Mouse (Mus musculus) MEL (cell line): Measurements from ENCODE around the gene Recql5. TPM values are rescaled to one million over a fixed set of nuclear protein-coding genes. Genes with fewer than 3 reads are reported as not detected.

ENCODE experiments used
- DNase-seq: peaks from one replicate; pipeline ENCODE4 v3.0.0; 2011; ENCODE audit warnings: low read depth, low spot score
- H3K27ac ChIP-seq: 2 replicates; pipeline ENCODE4 v1.5.1; 2012; ENCODE audit warnings: low read depth, mild to moderate bottlenecking, control low read depth, low read length, moderate library complexity; ENCODE audit not compliant: control insufficient read depth
- H3K27me3 ChIP-seq, 2 experiments: fragments of 150-350 bp in 1 of 2; sonication (generic) in 1 of 2; 2 replicates each; pipeline ENCODE4 v1.6.1; 2012; ENCODE audit warnings: low read length in 2 of 2, mild to moderate bottlenecking in 2 of 2, improper control_type of control experiment in 1 of 2, moderate library complexity in 1 of 2; ENCODE audit not compliant: insufficient read depth in 2 of 2, control insufficient read depth in 1 of 2
- H3K36me3 ChIP-seq, 2 experiments: 2 replicates each; pipeline ENCODE4 v1.6.1; 2012 to 2014; ENCODE audit warnings: low read length in 2 of 2, improper control_type of control experiment in 1 of 2, inconsistent platforms in 1 of 2, mild to moderate bottlenecking in 1 of 2; ENCODE audit not compliant: insufficient read depth in 2 of 2, control insufficient read depth in 1 of 2
- H3K4me1 ChIP-seq, 2 experiments: fragments of 150-350 bp in 1 of 2; sonication (generic) in 1 of 2; 2 replicates each; pipeline ENCODE4 v1.6.1; 2012; ENCODE audit warnings: low read length in 2 of 2, improper control_type of control experiment in 1 of 2, mild to moderate bottlenecking in 1 of 2; ENCODE audit not compliant: insufficient read depth in 2 of 2, control insufficient read depth in 1 of 2
- H3K4me3 ChIP-seq, 2 experiments: fragments of 150-350 bp in 1 of 2; sonication (generic) in 1 of 2; 2 replicates each; pipeline ENCODE4 v1.5.1; 2012; ENCODE audit warnings: low read depth in 2 of 2, low read length in 2 of 2, mild to moderate bottlenecking in 2 of 2, moderate library complexity in 2 of 2, control low read depth in 1 of 2, improper control_type of control experiment in 1 of 2; ENCODE audit not compliant: control insufficient read depth in 1 of 2, insufficient read depth in 1 of 2
- H3K79me2 ChIP-seq: 2 replicates; pipeline ENCODE4 v1.6.1; 2012; ENCODE audit warnings: mild to moderate bottlenecking, low read length, moderate library complexity; ENCODE audit not compliant: control insufficient read depth, poor library complexity, insufficient read depth
- H3K9ac ChIP-seq: 2 replicates; pipeline ENCODE4 v1.6.1; 2012; ENCODE audit warnings: low read depth, mild to moderate bottlenecking, control low read depth, low read length, moderate library complexity; ENCODE audit not compliant: control insufficient read depth, poor library complexity, severe bottlenecking
- H3K9me3 ChIP-seq: fragments of 150-350 bp; sonication (generic); replicated peaks from 2 replicates; pipeline ENCODE4 v1.6.1; 2012; ENCODE audit warnings: mild to moderate bottlenecking, low read length, improper control_type of control experiment, moderate library complexity; ENCODE audit not compliant: insufficient read depth
- CHD1 ChIP-seq: IDR thresholded peaks from 2 replicates; pipeline ENCODE4 v1.6.1; 2012; ENCODE audit warnings: low read depth, mild to moderate bottlenecking, inconsistent platforms, low read length, improper control_type of control experiment
- CTCF ChIP-seq, 3 experiments: IDR thresholded peaks in 2 of 3; conservative IDR thresholded peaks in 1 of 3; 2 replicates each; pipeline ENCODE4 v1.5.1; 2011 to 2012; ENCODE audit warnings: low read length in 3 of 3, low read depth in 2 of 3, mild to moderate bottlenecking in 2 of 3, improper control_type of control experiment in 1 of 3, inconsistent platforms in 1 of 3, mixed read lengths in 1 of 3, moderate library complexity in 1 of 3; ENCODE audit not compliant: control insufficient read depth in 1 of 3, insufficient read depth in 1 of 3, poor library complexity in 1 of 3, severe bottlenecking in 1 of 3
- E2F4 ChIP-seq: IDR thresholded peaks from 2 replicates; pipeline ENCODE4 v1.6.1; 2011; ENCODE audit warnings: low read depth, low read length, improper control_type of control experiment, borderline replicate concordance
- EP300 ChIP-seq, 2 experiments: IDR thresholded peaks; 2 replicates each; pipeline ENCODE4 v1.6.1; 2011; ENCODE audit warnings: improper control_type of control experiment in 2 of 2, low read length in 2 of 2, low read depth in 1 of 2, mild to moderate bottlenecking in 1 of 2
- GATA1 ChIP-seq: IDR thresholded peaks from 2 replicates; pipeline ENCODE4 v1.6.1; 2011; ENCODE audit warnings: low read depth, low read length, improper control_type of control experiment
- HCFC1 ChIP-seq: IDR thresholded peaks from 2 replicates; pipeline ENCODE4 v1.6.1; 2012; ENCODE audit warnings: low read depth, mild to moderate bottlenecking, inconsistent platforms, low read length, improper control_type of control experiment, moderate library complexity
- KAT2A ChIP-seq: conservative IDR thresholded peaks from 2 replicates; pipeline ENCODE4 v1.6.1; 2012; ENCODE audit warnings: low read depth, low read length, improper control_type of control experiment, inconsistent platforms
- MAFK ChIP-seq: IDR thresholded peaks from 2 replicates; pipeline ENCODE4 v1.6.1; 2011; ENCODE audit warnings: low read depth, mild to moderate bottlenecking, low read length, improper control_type of control experiment, borderline replicate concordance
- MAZ ChIP-seq: IDR thresholded peaks from 2 replicates; pipeline ENCODE4 v1.6.1; 2012; ENCODE audit warnings: low read depth, mild to moderate bottlenecking, inconsistent platforms, low read length, improper control_type of control experiment
- MEF2A ChIP-seq: IDR thresholded peaks from 2 replicates; pipeline ENCODE4 v1.6.1; 2014; ENCODE audit warnings: low read depth, mild to moderate bottlenecking, inconsistent platforms, low read length, improper control_type of control experiment; ENCODE audit not compliant: poor library complexity, insufficient replicate concordance, severe bottlenecking; ENCODE audit errors: extremely low read depth
- MXI1 ChIP-seq: IDR thresholded peaks from 2 replicates; pipeline ENCODE4 v1.6.1; 2011; ENCODE audit warnings: mild to moderate bottlenecking, low read depth, low read length, improper control_type of control experiment
- NELFE ChIP-seq: IDR thresholded peaks from 2 replicates; pipeline ENCODE4 v1.6.1; 2011; ENCODE audit warnings: low read depth, low read length, improper control_type of control experiment
- POLR2AphosphoS2 ChIP-seq: IDR thresholded peaks from 2 replicates; pipeline ENCODE4 v1.6.1; 2011; ENCODE audit warnings: low read length, improper control_type of control experiment
- POLR2AphosphoS5 ChIP-seq: IDR thresholded peaks from 2 replicates; pipeline ENCODE4 v1.6.1; 2012; ENCODE audit warnings: low read depth, borderline replicate concordance, mild to moderate bottlenecking, inconsistent platforms, low read length, moderate library complexity, mixed read lengths
- RAD21 ChIP-seq: IDR thresholded peaks from 2 replicates; pipeline ENCODE4 v1.6.1; 2011; ENCODE audit warnings: mild to moderate bottlenecking, low read depth, low read length, improper control_type of control experiment
- RCOR1 ChIP-seq: IDR thresholded peaks from 2 replicates; pipeline ENCODE4 v1.6.1; 2012; ENCODE audit warnings: low read depth, mild to moderate bottlenecking, inconsistent platforms, low read length, improper control_type of control experiment
- SIN3A ChIP-seq: IDR thresholded peaks from 2 replicates; pipeline ENCODE4 v1.6.1; 2012; ENCODE audit warnings: low read length, improper control_type of control experiment, inconsistent platforms
- SMC3 ChIP-seq: IDR thresholded peaks from 2 replicates; pipeline ENCODE4 v1.6.1; 2011; ENCODE audit warnings: low read depth, low read length, improper control_type of control experiment
- TBP ChIP-seq: IDR thresholded peaks from 2 replicates; pipeline ENCODE4 v1.8.0; 2011; ENCODE audit warnings: low read depth, low read length, improper control_type of control experiment
- UBTF ChIP-seq: IDR thresholded peaks from 2 replicates; pipeline ENCODE4 v1.6.1; 2012; ENCODE audit warnings: low read depth, mild to moderate bottlenecking, inconsistent platforms, low read length, improper control_type of control experiment, moderate library complexity, borderline replicate concordance; ENCODE audit not compliant: insufficient read depth
- USF1 ChIP-seq: IDR thresholded peaks from 2 replicates; pipeline ENCODE4 v1.6.1; 2014; ENCODE audit warnings: low read depth, mild to moderate bottlenecking, inconsistent platforms, low read length, improper control_type of control experiment, moderate library complexity
- USF2 ChIP-seq, 2 experiments: IDR thresholded peaks; 2 replicates each; pipeline ENCODE4 v1.6.1; 2011 to 2012; ENCODE audit warnings: improper control_type of control experiment in 2 of 2, low read length in 2 of 2, borderline replicate concordance in 1 of 2, inconsistent platforms in 1 of 2, low read depth in 1 of 2, mild to moderate bottlenecking in 1 of 2; ENCODE audit not compliant: insufficient read depth in 1 of 2
- ZC3H11A ChIP-seq: IDR thresholded peaks from 2 replicates; pipeline ENCODE4 v1.6.1; 2012; ENCODE audit warnings: low read depth, mild to moderate bottlenecking, inconsistent platforms, low read length, improper control_type of control experiment
- ZKSCAN1 ChIP-seq: IDR thresholded peaks from 2 replicates; pipeline ENCODE4 v1.6.1; 2012; ENCODE audit warnings: low read depth, mild to moderate bottlenecking, inconsistent platforms, low read length, improper control_type of control experiment, moderate library complexity
- ZNF384 ChIP-seq: IDR thresholded peaks from 2 replicates; pipeline ENCODE4 v1.6.1; 2012; ENCODE audit warnings: low read depth, mild to moderate bottlenecking, inconsistent platforms, low read length, improper control_type of control experiment
- polyA plus RNA-seq, 2 experiments: library from polyadenylated mRNA; stranded (reverse) in 1 of 2; unstranded in 1 of 2; fragments of >175 nt in 1 of 2; fragments of >200 nt in 1 of 2; gene quantifications; 2 replicates each; pipeline versions ENCODE4 v1.2.1 to v1.2.4; 2012; ENCODE audit warnings: low replicate concordance in 2 of 2, low read depth in 1 of 2; ENCODE audit not compliant: insufficient read length in 2 of 2, insufficient read depth in 1 of 2, missing spikeins in 1 of 2
- total RNA-seq: library from RNA; depleted of rRNA; stranded (reverse); fragments of 300-350 nt; gene quantifications from 2 replicates; pipeline ENCODE4 v1.2.3, GENCODE M21; 2012

The Recql5 gene
- total and polyA plus RNA-seq, 3 experiments = 20.3 to 21.5 TPM; not detected in 1

DNA sequence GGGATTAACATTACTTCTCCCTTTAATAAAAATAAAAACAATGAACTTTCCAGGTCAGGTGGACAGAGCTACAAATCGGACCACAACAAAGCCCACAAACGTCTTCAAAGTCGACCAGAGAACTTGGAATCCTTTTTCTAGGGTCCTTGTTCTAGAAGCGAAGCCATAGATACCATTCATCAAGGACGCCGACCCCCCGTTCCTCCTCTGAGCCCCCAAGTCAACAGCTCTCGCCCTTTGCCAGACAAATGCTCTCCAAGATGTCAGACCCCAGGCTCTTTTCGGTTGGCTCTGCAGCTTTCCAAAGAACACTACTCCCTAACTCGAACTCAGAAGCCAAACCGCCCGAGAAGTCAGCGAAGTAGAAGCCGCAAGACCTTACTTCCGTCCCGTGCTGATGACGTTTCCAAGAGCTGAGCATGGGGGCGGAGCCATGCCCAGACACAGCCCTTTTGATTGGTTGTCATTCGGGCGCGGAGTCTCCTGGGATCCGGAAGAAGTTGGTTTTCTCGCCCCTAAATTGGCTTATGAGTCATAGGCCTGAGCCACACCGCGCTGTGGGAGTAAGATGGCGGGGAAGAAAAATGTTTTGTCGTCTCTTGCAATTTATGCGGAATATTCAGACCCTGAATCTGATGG lies at the start of gene Recql5, which contains the start of gene Sap30bp (continued):
- 0 out of 2 replicates have a peak, but pooled peaks have one; percentile 36 for TF ChIP-seq CHD1
- 0 out of 4 replicates have a peak, but pooled peaks of 1 of the 2 experiments have one; percentile 6 for TF ChIP-seq EP300 (IDR thresholded peaks at IDR 0.05; ENCODE audit: low read depth in 1 of 2, low read length in 2 of 2)
- peak; percentile 68 for TF ChIP-seq USF1

GRCm38 (mm10) chr11:115982472-115982871 lies 49.2 kb upstream of the Recql5 start:
- Histone ChIP-seq H3K27ac (no peak overlapping the region), H3K27me3 (no peaks in the 10 kb centered on the region; a peak in 1 of 4 replicates), H3K9ac (no peak overlapping the region), H3K4me1 (no peaks in the 10 kb centered on the region; a peak in 1 of 4 replicates), H3K79me2 (no peaks in the 10 kb centered on the region), H3K9me3 (no peaks in the 10 kb centered on the region), H3K4me3 (no peak overlapping the region), H3K36me3 (no peaks in the 10 kb centered on the region)
- TF ChIP-seq MEF2A (no peak), ZC3H11A (no peak), KAT2A (no peak), HCFC1 (no peak), MXI1 (no peak), ZKSCAN1 (no peak), MAZ (no peak), USF2 (IDR thresholded peaks at IDR 0.05; ENCODE audit: borderline replicate concordance in 1 of 2, insufficient read depth in 1 of 2, low read depth in 1 of 2, low read length in 2 of 2) (no peak), EP300 (IDR thresholded peaks at IDR 0.05; ENCODE audit: low read depth in 1 of 2, low read length in 2 of 2) (no peak), UBTF (no peak), ZNF384 (no peak)
- no peak for DNase-seq

DNA sequence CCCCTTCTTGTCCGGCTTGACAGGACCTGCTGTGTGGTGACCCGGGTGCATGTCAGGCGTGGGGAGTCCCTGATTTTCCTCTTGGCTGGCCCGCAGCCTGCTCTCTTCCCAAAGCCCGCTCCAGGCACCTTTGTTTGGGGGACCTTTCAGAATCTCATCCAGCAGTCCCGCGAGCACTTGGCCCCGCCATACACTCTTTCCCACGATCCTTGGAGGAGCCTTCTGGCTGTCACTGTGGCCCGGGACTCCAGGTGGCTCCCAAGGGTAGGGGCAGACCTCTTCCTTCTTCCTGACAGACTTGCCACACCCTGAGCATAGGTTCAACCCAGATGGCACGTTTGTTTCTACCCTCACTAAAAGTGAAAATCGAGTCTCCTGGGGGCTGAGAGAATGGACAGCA lies 42.3 kb upstream of the Recql5 start:
- H3K4me3 ChIP-seq = no peak overlapping the region
- no peaks in the 10 kb centered on the region for H3K9me3 ChIP-seq
- no peaks in the 10 kb centered on the region for H3K27me3 ChIP-seq
- DNase-seq = no peak
- H3K79me2 ChIP-seq = no peaks in the 10 kb centered on the region
- H3K4me1 ChIP-seq = no peaks in the 10 kb centered on the region
- H3K9ac ChIP-seq = no peak overlapping the region
- H3K27ac ChIP-seq = no peak overlapping the region
- H3K36me3 ChIP-seq = no peaks in the 10 kb centered on the region
- no peak for TF ChIP-seq HCFC1
- no peak for TF ChIP-seq RAD21
- no peak for TF ChIP-seq KAT2A
- TF ChIP-seq POLR2AphosphoS5 = no peak
- TF ChIP-seq TBP = no peak
- TF ChIP-seq SMC3 = no peak
- no peak for TF ChIP-seq SIN3A
- TF ChIP-seq ZNF384 = no peak
- TF ChIP-seq MAFK = no peak
- no peak for TF ChIP-seq POLR2AphosphoS2
- no peak for TF ChIP-seq E2F4
- TF ChIP-seq GATA1 = no peak
- no peak for TF ChIP-seq NELFE
- no peak for TF ChIP-seq CHD1
- TF ChIP-seq CTCF (IDR thresholded peaks at IDR 0.05 in 2 of 3, conservative IDR thresholded peaks at IDR 0.05 in 1 of 3; ENCODE audit: control insufficient read depth in 1 of 3, insufficient read depth in 1 of 3, low read depth in 2 of 3, low read length in 3 of 3, poor library complexity in 1 of 3, severe bottlenecking in 1 of 3) = no peak
- TF ChIP-seq EP300 (IDR thresholded peaks at IDR 0.05; ENCODE audit: low read depth in 1 of 2, low read length in 2 of 2) = no peak
- no peak for TF ChIP-seq RCOR1
